Mouse (Mus musculus) retina, postnatal 7 days (tissue): ENCODE results near the gene Apobec2.
"Not testable (repeated sequence)": the region's sequence is repeated elsewhere in the genome, so short reads cannot be mapped to it uniquely, and the experiment has no call there.

Experiments
- DNase-seq: peaks from one replicate; pipeline ENCODE4 v3.0.0-alpha.2; 2012; ENCODE audit warnings: low read depth, low spot score

The Apobec2 gene

GRCm38 (mm10) chr17:48432158-48432980, at the start of gene Apobec2:
TSS of gene Apobec2 (minus strand) at chr17:48432930.
- DNase-seq, result peak; percentile 31

- no peak for DNase-seq
These were observed 47.2 kb upstream of the Apobec2 start for GRCm38 (mm10) chr17:48479952-48480351.

- DNase-seq, result no peak
These were observed 42.7 kb upstream of the Apobec2 start for GRCm38 (mm10) chr17:48475444-48475843.

- not testable (repeated sequence) for DNase-seq
These were observed 41.6 kb upstream of the Apobec2 start for GRCm38 (mm10) chr17:48474282-48474681.

GRCm38 (mm10) chr17:48467395-48468231, 34.9 kb upstream of the Apobec2 start:
- DNase-seq, result peak; percentile 70

GRCm38 (mm10) chr17:48466769-48467394, 34.2 kb upstream of the Apobec2 start:
- no peak for DNase-seq

- no peak for DNase-seq
These were observed 30.7 kb upstream of the Apobec2 start for GRCm38 (mm10) chr17:48463391-48463790.

- no peak for DNase-seq
These were observed 29.4 kb upstream of the Apobec2 start for GRCm38 (mm10) chr17:48462096-48462495.

GRCm38 (mm10) chr17:48457971-48458653, 25.4 kb upstream of the Apobec2 start:
- no peak for DNase-seq

GRCm38 (mm10) chr17:48455955-48456354, 23.2 kb upstream of the Apobec2 start:
- DNase-seq, result no peak

GRCm38 (mm10) chr17:48454688-48455087, 22.0 kb upstream of the Apobec2 start, which contains the start of gene Unc5cl:
TSS of gene Unc5cl (plus strand) at chr17:48454901.
- DNase-seq, result no peak

GRCm38 (mm10) chr17:48454190-48454589, 21.5 kb upstream of the Apobec2 start:
- DNase-seq, result no peak

- DNase-seq, result no peak
These were observed 20.8 kb upstream of the Apobec2 start for GRCm38 (mm10) chr17:48453489-48453888.

- no peak for DNase-seq
These were observed 19.2 kb upstream of the Apobec2 start for GRCm38 (mm10) chr17:48451753-48452444.

GRCm38 (mm10) chr17:48451353-48451675, 18.6 kb upstream of the Apobec2 start, which contains the start of gene Tspo2:
TSS of gene Tspo2 (minus strand) at chr17:48451522.
- DNase-seq, result no peak

GRCm38 (mm10) chr17:48450666-48451352, 18.1 kb upstream of the Apobec2 start:
- DNase-seq, result no peak

GRCm38 (mm10) chr17:48447675-48448074, 14.9 kb upstream of the Apobec2 start:
- no peak for DNase-seq

- DNase-seq, result no peak
These were observed 10.9 kb upstream of the Apobec2 start for GRCm38 (mm10) chr17:48443542-48444145.

GRCm38 (mm10) chr17:48442745-48443457, 10.2 kb upstream of the Apobec2 start:
- no peak for DNase-seq
